Mouse (Mus musculus) stomach, postnatal 0 days (tissue): ENCODE data around the gene Asf1a.

Experiments
- CTCF ChIP-seq: IDR thresholded peaks from 2 replicates; pipeline ENCODE4 v1.5.1; 2016; ENCODE audit warnings: antibody characterized with exemption, low read depth, mild to moderate bottlenecking, moderate library complexity
- EP300 ChIP-seq: optimal IDR thresholded peaks from 2 replicates; pipeline ENCODE3; 2016; ENCODE audit warnings: antibody characterized with exemption

GRCm38 (mm10) chr10:53635246-53635971, 38.9 kb downstream of the Asf1a start:
- no peak for TF ChIP-seq CTCF
- no peak for TF ChIP-seq EP300
